Mouse (Mus musculus) E14TG2a.4 (cell line): Measurements from ENCODE around the gene Chmp1a.

ENCODE experiments used
- CTCF ChIP-seq: conservative IDR thresholded peaks from 2 replicates; pipeline ENCODE4 v1.5.1; 2014; ENCODE audit warnings: low read length
- NANOG ChIP-seq: IDR thresholded peaks from 2 replicates; pipeline ENCODE4 v1.6.1; 2014; ENCODE audit warnings: borderline replicate concordance, low read length, mixed read lengths
- POU5F1 ChIP-seq: IDR thresholded peaks from 2 replicates; pipeline ENCODE4 v1.6.1; 2014; ENCODE audit warnings: low read length, borderline replicate concordance

DNA sequence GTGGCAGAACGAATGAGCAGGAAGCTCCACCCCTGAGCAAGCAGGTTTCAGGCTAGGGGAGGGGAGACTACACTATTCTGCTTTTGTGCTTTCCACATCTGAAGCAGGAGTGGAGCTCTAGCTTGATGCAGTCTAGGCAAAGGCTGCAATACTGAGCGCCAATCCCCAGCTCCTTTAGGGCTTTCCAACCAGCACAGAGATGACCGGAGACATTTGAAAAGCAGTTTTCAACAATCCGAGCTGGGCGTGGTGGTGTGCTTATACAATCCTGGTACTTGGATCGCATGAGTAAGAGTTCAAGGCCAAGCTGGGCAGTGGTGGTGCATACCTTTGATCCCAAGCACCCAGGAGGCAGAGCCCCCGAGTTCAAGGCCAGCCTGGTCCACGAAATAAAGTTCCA, 20.7 kb downstream of the Chmp1a start:
- no peak for TF ChIP-seq NANOG
- TF ChIP-seq CTCF: no peak
- TF ChIP-seq POU5F1: no peak
